Mouse (Mus musculus) E14TG2a.4 (cell line): Measurements from ENCODE around the gene Ikbip.

Experiments used
- CTCF ChIP-seq: conservative IDR thresholded peaks from 2 replicates; pipeline ENCODE4 v1.5.1; 2014; ENCODE audit warnings: low read length
- NANOG ChIP-seq: IDR thresholded peaks from 2 replicates; pipeline ENCODE4 v1.6.1; 2014; ENCODE audit warnings: borderline replicate concordance, low read length, mixed read lengths

- TF ChIP-seq CTCF: no peak
- TF ChIP-seq NANOG: no peak
Measured at GRCm38 (mm10) chr10:91102799-91103590, 20.3 kb downstream of the Ikbip start.
